Mouse (Mus musculus): Measurements from ENCODE around the gene Cdt1. TPM values are rescaled to one million over a fixed set of nuclear protein-coding genes. Genes with fewer than 3 reads are reported as not detected.

Gene Cdt1
- total RNA-seq, 2 experiments from 2014 or later: 33.2 to 36.6 TPM

- DNase-seq (ENCODE audit: low spot score in 2 of 2): no peak
Measured at GRCm38 (mm10) chr8:122548891-122549439, 18.9 kb upstream of the Cdt1 start.

DNA sequence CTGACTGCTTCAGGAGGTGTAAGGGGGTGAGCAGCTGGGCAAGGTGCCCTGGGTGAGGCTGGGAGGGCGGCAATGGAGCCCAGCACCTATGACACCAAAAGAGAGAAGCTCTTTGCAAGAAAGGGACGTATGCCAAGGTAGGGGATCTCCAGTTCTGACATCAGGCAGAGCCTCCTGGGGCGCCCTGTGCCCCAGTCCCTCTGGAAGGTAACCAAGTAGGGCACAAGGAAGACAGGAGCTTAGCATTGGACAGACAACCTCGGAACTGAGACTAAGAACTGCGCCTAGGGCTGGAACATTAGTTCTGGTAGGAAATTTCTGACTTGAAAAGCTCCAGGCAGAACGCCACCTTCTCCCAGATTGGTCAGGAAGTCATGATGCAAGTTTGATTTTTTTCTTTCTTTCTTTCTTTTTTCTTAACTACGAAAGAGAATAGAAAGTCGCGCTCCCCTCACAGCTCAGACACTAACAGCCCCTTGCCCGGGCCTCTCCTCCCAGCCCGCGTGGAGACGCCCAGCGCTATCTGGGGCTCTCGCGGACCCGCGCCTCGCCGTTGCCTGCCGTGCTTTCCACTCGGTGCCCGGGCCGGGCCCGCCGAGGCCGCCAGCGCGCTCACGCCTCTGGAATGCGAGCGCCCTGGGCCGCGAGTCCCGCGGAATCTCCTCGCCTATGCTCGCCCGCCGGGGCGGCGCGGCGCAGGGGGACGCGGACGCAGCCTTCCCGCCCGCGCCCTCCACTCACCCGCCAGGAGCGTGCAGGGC lies 17.4 kb upstream of the Cdt1 start:
- DNase-seq (ENCODE audit: low spot score in 2 of 2): peak; percentile 27 to 35

DNA sequence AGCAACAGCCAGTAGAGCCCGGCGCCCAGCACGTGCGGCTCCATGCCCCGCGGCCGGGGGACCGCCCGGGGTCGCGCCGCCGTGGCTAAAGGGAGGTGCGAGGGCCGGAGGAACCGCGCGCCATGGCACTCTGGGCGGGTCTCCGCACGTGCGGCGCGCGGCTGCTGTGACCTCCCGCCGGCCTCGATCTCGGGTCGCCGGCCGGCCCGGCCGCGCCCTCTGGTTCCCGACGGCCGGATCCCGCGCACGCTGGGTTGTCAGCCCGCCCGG lies 16.9 kb upstream of the Cdt1 start:
- no peak for DNase-seq (ENCODE audit: low spot score in 2 of 2)

DNA sequence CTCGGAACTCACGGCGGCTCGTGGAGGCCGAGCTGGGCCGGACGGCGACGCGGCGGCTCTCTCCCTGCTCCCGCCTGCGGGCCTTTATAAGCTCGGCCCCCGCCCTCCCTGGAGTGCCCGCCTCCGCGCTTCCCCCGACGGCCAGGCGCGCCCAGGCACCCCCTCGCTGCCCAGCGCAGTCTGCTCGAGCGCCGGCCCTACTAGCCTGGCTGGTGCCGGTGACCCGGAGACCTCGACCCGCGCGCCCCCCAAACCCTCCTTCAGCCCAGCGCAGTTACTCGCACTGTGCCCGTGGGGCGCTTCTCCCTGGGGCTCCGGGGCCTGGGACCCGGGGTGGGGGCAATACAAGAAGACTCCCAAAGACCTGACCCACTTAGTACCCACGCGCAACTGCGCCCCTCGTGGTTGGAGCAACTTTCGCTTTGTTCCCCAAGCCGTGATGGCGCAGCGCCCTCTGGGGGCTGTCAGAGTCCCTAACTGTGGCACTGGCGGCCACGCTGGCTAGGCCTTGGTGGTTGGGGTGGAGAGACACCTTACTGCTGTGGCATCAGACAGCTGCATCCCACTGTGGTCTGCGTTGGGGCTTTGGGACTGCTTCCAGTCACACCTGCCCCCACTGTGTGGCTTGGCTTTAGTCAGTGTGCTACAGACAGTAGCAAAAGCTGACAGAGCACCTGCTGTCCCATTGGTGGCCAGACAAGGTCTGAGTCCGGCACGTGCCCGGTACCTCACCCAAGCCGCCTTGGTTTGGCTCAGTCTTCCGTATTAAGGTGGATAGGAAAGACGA lies 16.4 kb upstream of the Cdt1 start, which contains the start of gene Piezo1:
Piezo1 (minus strand) TSS at position 65 of the 787 bp plus-strand sequence.
- peak; percentile 85 to 91 for DNase-seq (ENCODE audit: low spot score in 2 of 2)

- no peak for DNase-seq (ENCODE audit: low spot score in 2 of 2)
Measured at GRCm38 (mm10) chr8:122554786-122555185, 13.0 kb upstream of the Cdt1 start.

DNA sequence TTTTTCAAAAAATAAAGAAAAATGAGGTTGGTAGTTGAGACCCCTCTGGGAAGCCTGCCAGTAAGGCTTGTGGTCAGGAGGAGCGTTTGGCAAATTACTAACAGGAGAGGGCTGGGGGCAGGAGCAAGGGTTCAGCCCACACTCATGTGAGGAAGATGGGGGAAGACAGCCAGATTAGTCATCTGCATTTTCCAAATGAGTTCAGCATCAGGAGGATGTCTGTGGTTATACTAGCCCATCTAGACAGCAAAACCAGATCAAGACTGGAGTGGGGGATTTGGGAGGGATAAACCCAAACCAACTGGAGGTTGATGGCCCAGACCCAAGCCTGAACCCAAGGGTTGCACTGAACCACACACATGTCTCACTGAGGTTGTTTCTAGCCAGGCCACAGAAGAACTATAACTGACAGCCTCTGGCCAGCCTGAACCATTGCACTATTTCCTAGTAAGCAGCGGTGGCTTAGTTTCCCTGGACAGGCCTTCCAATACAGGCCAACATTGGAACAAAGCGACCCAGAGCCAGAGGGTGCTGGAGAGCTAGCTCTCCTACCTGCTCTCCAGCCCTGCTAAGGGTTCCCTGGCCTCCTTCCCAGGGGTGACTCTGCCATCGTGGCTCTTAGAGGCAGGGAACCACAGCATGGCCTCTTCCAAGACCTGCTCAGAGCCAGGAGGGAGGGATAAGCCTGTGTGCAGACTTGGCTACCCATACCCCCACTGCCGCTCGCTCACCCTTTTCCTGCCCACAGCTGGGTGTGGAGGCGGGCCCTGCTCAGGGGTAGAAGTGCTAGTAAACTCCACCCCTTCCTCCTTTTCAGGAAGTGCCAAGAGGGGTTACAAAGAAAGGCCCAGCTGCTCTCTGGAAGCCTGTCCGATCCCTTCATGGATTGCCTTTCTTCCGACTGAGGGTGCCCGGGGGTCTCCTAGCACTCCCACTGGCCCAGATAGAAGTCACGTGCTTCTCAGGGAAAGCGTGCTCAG lies 11.5 kb upstream of the Cdt1 start:
- DNase-seq (ENCODE audit: low spot score in 2 of 2): no peak

GRCm38 (mm10) chr8:122557248-122558038 lies 10.4 kb upstream of the Cdt1 start:
- no peak for DNase-seq (ENCODE audit: low spot score in 2 of 2)

GRCm38 (mm10) chr8:122558671-122559349 lies 9.0 kb upstream of the Cdt1 start:
- no peak for DNase-seq (ENCODE audit: low spot score in 2 of 2)

DNA sequence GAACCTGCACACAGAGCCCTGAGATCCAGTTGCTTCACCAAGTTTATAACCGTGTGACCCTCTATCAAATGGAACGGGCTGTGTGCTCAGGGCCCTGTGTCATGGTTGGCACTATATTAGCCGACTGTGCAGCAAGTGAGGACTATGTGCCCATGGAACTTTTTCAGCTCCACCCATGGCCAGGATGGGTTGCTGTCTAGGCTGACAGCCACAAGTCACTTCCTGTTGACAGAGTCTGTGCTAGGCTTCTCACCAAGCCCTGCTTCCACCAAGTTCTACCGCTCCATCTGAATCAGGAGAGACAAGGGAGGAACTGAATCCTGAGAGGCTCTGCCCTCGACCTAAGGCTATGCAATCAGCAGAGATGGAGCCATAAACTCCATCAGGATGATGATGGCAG lies 6.6 kb upstream of the Cdt1 start:
- no peak for DNase-seq (ENCODE audit: low spot score in 2 of 2)

- no peak for DNase-seq (ENCODE audit: low spot score in 2 of 2)
Measured at GRCm38 (mm10) chr8:122564363-122565352, 3.2 kb upstream of the Cdt1 start.

GRCm38 (mm10) chr8:122566766-122567165 lies 1.0 kb upstream of the Cdt1 start:
- DNase-seq (ENCODE audit: low spot score in 2 of 2): no peak

- no peak for DNase-seq (ENCODE audit: low spot score in 2 of 2)
Measured at GRCm38 (mm10) chr8:122568109-122568504, 292 bp downstream of the Cdt1 start.

GRCm38 (mm10) chr8:122568881-122569309 lies 1.1 kb downstream of the Cdt1 start:
- no peak for DNase-seq (ENCODE audit: low spot score in 2 of 2)

DNA sequence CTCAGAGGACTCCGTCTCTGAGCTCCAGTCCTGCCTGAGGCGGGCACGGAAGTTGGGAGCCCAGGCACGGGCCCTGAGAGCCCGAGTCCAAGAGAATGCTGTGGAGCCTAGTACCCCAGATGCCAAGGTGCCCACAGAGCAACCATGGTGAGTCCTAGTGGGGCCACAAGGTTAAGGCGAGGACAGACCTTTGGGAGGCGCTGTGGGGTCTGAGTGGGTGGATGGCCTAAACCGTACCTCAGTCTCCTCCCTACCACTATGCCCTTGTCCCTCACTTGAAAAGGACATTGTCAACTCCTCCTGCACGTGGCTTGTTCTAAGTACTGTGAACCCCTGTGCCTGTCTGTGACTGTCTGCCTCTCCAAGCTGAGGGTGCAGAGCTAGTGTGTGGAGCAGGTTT lies 1.5 kb downstream of the Cdt1 start:
- no peak for DNase-seq (ENCODE audit: low spot score in 2 of 2)

DNA sequence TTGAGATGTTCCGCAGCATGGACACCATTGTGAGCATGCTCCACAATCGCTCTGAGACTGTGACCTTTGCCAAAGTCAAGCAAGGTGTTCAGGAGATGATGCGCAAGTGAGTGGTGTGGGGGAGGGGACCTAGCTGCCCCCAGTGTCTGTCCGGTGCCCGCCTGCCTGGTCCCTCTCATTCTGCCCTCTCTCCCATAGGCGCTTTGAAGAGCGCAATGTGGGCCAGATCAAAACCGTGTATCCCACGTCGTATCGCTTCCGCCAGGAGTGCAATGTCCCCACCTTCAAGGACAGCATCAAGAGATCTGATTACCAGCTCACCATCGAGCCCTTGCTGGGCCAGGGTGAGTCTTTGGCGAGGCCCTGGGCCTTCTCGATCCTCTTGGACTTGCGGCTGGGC lies 2.2 kb downstream of the Cdt1 start:
- DNase-seq (ENCODE audit: low spot score in 2 of 2): no peak

DNA sequence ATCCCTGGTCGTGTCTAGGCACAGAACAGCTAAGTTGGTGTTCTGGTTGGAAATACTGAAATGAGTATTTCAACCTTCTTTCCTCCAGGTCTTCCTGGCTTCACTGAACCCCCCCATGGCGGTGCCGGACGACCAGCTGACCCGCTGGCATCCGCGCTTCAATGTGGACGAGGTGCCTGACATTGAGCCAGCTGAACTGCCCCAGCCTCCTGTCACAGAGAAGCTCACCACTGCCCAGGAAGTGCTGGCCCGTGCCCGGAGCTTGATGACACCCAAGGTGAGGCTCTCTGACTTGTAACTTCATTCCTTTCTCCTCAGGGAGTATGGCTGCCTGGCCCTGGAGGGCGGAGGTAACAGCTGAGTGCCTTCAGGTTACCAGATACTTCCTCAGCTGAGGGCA lies 3.3 kb downstream of the Cdt1 start:
- DNase-seq (ENCODE audit: low spot score in 2 of 2): no peak

DNA sequence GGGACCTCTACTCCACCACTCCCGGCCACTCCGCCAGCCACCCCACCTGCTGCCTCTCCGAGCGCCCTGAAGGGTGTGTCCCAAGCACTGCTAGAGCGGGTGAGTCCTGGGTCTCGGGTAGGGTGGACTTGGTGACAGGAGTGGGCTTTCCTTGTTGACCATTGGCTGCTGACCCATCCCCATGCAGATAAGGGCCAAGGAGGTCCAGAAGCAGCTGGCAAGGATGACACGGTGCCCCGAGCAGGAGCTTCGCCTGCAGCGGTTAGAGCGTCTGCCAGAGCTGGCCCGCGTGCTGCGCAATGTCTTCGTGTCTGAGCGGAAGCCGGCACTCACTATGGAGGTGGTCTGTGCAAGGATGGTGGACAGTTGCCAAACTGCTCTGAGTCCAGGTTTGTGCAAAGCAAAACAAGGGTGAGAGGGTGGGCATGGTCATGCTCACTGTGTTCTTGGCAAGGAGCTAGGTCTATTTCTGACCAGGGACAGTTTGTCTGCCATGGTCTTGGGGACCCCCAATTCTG lies 4.0 kb downstream of the Cdt1 start:
- no peak for DNase-seq (ENCODE audit: low spot score in 2 of 2)

DNA sequence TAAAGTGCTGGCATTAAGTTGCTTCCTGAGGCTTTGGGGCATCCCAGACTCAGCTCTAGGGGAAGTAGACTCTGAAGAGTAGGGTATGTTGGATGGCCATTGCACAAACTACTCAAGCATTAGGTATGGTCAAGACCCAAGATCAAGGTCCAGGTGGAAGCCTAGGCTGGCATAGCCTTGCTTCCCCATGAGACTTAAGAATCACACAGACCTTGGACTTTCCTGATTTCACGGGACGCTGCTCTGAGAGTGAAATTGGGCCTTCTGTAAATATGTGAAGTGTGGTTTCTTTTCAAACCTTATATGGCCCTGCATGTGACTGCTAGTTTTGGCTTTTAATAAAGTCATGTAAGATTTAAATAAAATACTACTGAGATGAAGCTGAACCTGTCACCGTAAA lies 4.9 kb downstream of the Cdt1 start:
- no peak for DNase-seq (ENCODE audit: low spot score in 2 of 2)
